Mouse (Mus musculus) layer of hippocampus, postnatal 25 days (tissue): ENCODE measurements at regions not wholly inside any gene's neighbourhood (a gene's known extent, or its start where the extent isn't known, plus 50 kb on each side); places are given as distances from the start of the nearest gene placed in this dataset.

Experiments used
- DNase-seq, 2 experiments: peaks; one replicate each; pipeline ENCODE4 v3.0.0; 2022; ENCODE audit warnings: mixed read lengths in 2 of 2, low spot score in 1 of 2; ENCODE audit errors: extremely low spot score in 1 of 2

DNA sequence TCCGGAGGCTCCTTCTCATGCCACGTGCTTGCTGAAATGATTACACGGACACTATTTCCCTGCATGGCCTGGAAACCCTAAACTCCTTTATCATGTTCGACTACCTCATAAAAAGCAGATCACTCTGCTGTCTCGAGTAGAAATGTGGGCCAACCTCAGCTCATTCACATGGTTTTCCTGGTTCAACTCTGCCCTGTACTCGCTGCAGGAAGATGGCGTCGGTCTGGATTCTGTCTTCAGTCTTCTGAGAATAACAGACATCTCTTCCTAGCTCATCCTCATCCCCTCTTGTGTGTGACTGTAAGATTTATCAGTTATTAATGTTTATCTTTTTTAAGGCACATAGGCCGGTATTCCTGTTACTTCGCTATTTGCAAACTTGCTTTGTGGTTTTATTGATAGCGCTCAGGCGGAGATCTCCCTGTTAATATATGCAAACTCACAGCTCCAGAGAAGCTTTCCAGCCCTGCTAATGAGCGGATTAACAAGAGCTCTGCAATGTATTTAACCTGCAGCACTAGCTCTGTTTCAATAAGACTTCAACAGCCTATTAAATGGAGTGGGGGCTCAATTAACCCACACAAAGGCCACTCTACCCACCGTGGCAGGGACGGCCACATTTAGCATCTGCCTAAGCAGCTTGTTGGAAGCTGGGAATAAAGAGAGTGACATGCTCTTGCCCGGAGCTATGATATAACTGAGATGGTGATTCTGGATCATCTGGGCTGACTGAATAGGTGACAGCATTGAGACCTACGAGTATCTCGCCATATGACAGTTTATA, 159.5 kb upstream of the Eomes start:
- no peak for DNase-seq

DNA sequence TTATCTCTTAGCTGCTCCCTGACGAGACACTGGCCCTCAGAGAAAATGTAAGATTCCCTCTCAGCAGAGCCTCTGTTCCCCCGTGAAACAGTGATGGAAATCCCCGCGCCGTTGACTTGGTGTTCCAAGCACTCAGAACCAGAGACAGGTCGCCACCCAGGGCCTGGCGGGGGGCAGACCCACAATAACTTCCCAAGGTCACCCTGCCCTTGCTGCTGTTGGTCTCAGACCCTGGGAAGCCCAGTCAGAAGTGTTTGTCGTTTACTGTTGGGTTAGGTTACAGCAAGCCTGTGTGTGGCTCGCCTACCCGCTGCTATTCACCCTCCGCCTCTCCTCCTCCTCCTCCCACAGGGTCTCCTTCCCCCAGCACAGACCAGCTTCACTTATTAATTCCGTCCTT, 154.2 kb upstream of the Eomes start:
- DNase-seq: no peak

DNA sequence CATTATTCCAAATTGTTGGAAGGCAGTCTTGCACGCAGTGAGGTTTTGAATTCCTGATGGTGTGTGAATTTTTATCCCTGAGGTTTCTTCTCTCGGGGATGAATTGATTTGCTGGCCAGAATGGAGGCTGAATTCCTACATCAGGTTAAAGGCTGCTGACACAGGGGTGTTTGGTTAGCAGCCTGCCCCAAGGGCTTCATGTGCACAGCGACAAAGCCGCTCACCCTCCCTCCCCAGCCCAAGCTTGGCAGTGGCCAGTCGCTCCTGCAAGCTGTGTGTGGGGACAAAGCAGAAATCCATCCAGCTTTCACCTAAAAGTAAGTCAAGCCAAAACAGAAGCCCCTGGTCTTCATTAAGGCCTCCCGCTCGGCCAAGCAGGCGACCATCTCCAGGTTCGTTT, 151.4 kb upstream of the Eomes start:
- no peak for DNase-seq

DNA sequence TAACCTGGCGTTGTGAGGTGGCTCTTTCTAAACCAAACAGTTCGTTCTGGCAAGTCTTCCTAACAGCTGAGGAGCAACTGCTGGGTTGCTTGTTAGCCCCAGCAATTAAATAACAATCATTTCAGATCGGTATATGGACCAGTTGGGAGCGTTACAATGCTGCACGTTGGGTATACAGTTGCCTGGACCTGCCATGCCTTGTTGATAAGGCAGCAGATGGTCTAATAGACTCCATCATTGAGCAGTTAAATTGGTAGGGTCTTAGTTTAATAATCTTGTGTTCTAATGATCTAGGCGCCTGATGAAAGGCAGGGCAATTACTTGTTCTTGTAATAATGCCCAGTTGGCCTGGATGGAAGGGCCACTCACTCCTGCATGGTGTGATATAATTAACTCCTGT, 150.1 kb upstream of the Eomes start:
- no peak for DNase-seq

DNA sequence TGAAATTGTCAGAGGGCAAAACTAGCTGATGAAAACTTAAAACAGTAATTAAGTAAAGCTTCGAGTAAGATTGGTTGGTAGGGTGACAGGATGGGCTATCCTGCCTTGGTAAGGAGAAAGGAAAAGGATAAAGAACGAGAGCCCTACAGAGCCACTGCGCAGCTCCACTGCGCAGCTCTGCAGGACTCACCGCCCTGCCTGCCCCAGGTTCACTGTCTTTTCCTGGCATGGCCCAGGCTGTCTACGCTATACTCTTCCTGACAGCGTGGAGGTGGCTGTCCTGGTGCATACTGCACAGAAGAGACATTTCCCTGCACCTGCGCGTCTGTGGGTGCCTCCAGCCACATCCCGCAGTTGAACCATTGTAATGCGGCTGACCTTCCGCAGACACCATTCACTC, 136.6 kb upstream of the Eomes start:
- no peak for DNase-seq

DNA sequence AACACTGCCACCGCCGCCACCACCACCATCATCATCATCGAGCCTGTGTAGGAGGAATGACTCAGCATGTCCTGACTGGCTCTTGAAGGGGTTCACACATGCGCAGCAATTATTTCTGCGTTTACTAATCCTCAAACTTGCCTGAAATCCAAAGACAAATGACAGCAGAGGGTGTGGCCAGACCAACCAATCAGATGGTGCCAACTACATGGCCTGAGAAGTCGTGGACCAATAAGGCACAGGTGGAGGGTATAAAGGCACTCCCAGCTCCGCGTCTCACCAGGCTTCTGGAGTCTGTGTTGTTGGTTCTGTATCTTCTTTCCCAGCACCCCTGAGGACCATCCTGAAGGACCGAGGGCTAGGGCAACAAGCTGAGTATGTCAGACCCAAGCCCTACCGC, 123.1 kb upstream of the Eomes start:
- no peak for DNase-seq

DNA sequence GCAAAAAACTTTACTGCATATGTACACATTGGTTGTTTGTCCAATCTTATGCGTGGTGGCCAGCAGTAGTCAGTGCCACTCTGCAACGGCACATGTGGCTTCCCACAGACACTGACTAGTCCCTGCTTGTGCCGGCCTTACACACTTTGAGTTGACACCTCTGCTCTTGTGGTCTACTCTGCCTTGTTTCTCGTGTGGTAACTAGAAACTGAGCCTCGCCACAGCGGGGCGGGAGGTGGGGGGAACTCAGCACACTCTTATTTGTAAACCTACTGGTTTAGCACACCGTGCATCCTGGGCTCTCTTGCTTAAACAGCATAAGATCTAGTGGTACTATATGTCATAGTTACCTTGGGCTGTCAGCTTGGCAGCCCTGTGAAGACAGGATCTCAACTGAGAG, 120.6 kb upstream of the Eomes start:
- no peak for DNase-seq

DNA sequence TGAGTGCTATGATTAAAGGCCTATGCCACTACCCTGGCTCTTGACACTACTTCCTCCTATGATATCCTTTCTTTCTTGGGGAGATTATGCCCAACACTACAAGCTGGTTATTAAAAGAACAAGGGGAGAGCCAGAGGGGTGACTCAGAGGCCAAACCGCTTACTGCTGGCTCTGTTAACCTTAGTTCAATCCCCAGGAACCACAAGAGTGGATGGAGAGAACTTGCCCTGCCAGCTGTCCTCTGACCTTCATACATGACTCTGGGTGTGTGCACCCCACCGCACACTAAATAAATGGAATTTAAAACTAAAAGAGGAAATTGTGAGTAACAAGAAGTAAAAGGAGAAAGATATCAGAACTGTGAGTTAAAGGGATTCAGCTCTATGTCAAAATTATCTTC, 114.1 kb upstream of the Eomes start:
- no peak for DNase-seq

DNA sequence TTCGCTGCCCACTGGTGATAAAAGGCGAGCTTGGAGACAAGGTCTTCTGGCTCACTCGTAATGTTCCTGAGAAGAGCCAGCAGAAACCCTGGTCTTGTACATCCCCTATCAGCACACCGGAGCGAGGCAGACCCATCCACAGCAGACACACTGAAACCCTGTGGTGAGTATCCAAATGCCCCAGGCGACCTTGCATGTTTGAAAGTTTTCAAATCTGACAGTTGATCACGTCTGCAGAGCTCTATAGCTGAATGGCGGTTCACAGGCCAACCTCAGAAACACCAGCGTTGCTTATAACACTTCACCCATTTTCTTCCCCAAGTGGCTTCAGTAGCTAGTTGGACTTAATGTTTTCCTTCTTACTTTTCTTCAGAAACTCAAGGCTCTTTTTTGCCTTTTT, 112.6 kb upstream of the Eomes start:
- DNase-seq: no peak

DNA sequence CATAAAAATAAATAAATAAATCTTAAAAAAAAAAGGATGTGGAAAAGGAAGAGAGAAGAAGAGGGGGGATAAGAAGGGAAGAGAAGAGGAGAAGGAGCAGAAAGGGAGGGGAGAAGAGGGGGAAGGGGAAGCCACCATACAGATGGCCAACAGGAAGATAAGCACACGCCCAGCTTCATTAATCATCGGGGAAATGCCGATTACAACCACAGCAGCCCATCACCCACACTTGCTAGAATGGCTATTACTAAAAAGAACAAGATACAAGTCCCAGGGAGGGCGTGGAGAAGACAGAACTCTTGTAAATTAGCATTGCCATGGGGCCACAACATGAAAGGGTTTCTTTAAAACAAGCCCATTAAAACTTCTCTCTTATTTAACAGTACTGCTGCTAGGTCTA, 110.7 kb upstream of the Eomes start:
- no peak for DNase-seq

DNA sequence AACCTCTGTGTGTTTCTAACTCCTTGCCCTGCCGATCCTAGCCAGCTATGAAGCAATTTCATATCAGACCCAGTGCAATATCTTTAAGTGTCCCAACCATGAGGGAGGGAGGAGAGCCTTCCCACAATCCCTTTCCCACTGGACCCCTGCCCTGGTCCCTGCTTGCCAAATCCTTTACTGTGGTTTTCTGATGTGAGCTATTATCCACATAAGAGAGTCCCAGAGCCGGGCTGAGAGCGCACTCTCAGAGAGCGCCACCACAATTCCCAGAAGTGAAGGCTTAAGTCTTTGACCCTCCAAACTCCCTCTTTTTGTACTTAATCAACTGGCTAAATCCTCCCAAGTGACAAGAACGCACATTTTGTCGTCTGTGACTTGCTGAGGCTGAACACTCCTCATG, 107.4 kb upstream of the Eomes start:
- DNase-seq: no peak

DNA sequence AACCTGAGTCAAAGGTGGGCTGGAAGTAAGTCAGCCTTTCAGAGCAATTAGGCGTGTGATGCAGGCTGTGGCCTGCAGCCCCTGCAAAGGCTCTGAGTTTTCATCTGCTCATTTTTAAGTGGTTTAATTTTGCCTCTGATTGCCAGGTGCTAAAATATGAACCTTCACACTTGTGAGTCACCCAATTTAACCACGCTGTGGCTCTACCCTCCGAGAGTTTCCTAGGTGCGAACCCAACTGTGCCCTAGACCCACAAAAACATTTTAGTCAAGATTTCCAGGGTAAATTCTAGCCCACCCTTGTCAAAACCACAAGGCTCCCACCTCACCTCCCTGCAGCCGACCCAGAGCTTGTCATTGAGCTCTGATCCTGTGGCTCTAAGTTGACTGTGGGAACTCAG, 103.3 kb upstream of the Eomes start:
- DNase-seq: no peak

DNA sequence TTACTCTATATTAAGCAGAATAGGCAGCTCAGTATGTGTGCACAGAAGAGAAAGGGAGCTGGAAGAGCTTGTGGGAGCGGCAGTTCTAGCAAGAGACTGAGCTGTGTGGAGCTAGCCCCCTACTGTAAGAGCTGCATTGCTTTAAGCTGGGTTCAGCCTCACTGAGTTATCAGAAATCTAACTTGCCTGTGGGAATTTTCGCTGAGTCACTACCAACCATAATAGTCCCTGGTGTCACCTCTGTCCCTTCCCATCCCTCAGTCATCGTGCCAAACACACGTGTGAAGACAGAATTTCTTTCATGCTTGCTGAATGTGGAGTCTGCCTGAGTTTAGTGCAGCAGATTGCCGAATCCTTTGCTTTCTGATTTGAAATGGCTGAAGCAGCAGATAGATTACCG, 99.0 kb upstream of the Eomes start:
- DNase-seq: no peak

DNA sequence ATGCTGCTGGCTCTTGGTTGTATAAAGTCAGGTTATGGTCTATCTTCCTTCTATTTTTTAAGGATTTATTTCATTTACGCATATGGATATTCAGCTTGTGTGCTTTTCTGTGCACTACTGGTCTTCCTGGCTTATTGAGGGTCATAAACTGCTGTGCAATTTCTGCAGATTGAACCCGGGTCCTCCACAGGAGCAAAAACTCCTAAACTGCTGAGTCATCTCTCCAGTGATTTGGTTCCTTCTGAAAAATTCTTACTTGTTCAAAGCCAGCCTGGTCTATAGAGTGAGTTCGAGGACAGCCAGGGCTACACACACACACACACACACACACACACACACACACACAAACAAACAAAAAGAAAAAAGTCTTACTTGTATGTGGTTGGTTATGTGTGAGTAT, 95.5 kb upstream of the Eomes start:
- no peak for DNase-seq

DNA sequence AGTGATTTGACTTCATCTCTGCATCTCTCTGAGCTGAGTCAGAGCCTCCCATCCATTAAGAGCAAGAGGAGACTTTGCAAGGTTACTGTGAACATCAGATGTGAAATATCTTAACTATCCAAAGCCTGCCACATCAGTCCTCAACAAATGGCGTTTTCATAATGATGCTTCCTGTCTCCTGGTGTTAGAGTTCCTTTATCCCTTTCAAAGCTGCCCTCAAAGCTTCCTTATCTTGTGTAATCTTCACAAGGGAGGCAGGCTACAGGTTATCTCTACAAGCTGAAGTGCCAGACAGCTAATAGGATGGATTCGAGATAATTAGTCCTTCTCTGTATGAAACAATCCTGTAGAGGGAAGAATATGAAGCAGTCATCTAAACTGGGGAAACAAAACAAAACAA, 93.4 kb upstream of the Eomes start:
- DNase-seq: no peak

DNA sequence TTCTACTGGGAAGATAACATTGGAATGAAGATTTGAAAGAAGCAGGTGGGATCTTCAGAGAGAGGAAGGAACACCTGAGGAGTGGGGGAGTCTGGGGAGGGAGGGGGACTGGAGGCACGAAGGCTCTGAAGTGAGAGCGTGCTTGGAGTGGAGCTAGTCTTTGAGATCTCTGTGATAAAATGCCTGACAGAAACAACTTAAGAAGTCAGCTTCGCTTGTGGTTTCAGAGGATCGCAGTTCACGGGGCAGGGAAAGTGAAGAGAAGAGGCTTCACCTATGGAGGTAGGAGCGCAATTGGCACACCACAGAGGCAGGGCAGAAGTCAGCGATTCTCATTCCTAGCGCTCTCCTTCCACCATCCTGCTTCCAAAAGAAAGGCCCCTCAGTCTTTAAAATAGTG, 90.4 kb upstream of the Eomes start:
- no peak for DNase-seq

DNA sequence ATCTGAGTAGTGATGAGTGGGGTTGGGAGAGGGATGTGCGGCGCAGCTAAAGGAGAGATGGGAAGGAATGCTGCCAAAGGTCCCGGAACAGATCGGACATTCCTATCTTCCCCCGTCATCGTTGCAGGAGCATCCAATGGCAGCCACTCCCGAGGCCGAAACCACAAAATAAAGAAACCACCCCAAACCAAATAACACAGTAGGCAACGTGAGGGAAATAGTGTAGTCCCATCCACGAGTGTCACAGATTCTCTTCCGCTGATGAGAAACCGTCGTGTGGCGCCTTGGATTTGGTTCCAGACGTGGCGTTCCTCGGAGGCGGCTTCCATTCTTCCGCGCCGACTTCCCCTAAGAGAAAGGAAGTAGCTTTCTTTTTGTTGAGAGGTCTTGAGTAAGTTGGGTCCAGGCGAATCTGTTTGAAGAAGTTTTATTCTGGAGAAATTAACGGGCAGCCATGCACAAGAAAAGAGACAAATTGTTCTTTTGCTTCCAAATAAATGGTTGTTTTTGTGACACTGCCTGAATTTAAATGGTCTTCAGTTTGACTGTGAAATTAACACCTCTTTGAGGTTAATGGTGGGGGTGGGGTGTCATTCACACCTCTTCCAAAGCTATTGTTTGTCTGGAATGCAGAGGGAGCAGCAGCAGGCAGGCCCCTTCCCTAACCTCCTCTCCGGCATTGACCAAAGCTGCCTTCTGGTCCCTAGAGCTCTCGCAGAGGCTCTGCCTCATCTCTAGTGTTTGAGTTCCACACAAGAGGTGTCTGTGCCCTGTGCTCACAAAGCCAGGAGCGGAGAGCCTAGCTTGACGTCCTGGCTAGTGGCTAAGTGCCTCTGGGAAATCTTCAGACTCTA, 88.3 kb upstream of the Eomes start:
- no peak for DNase-seq

DNA sequence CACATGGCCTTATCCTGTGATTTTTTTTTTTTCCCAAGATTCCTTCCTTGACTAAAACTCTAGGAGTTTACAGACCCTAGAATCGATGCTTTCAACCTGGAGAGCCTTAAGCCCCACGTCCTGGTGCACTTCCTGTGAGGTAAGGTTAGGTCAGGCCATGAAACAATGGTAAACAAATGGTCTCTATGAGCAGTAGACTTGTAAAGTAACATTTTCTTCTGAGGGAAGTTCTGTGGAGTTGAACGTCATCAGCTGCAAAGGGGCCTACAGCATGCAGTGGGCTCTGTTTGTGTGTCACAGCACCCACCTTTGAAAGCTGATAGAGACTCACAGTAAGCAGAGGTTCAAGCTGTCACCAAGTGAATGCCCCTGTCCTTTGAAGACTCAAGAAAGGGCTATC, 87.3 kb upstream of the Eomes start:
- no peak for DNase-seq

DNA sequence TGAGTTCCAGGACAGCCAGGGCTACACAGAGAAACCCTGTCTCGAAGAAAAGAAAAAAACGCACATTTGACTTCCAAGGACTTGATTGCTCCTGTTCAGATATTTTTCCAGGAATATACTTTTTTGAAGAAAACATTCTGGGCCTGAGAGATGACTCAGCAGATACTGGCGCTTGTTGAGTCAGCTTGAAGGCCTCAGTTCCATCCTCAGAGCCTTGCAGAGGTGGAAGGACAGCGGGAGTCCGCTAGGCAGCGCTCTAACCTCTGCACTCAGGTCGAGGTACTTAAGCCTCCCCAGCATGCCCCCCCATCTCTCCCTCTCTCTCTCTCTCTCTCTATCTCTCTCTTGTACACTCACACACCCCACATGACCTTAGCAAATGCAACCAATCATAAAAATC, 86.3 kb upstream of the Eomes start:
- DNase-seq: no peak

DNA sequence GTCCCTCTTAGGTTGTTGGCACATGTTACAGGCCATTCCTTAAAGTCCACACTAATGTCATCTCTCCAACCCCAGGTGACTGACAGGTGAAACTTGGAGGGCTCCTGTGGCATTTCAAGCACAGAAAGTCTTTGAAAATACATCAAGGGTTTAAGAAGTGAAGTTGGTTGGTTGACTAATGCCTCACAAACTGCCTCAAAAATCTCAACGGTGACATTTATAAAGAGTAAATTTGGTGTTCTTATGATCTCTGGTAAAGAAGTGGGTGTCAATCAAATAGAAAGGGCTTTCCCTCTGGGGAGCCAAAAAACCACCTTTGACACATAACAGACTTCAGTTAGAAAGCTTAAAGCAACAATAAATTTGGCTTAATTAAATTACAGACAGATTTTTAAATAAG, 85.2 kb upstream of the Eomes start:
- DNase-seq: no peak

DNA sequence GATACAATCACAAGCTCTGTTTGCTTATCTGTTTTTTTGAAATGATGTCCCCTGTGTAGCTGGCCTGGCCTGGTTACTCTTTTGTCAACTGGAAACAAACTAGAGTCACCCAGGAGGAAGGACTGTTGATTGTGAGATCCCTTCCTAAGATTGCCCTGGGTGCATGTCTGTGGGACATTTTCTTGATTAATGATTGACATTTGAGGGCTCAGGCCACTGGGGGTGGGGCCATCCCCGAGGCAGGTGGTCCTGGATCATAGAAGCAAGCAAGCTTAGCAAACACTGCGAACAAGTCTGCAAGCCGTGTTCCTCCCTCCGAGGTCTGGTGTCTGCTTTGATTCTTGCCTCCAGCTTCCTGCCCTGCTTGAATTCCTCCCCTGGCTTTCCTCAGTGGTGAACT, 84.4 kb upstream of the Eomes start:
- no peak for DNase-seq

DNA sequence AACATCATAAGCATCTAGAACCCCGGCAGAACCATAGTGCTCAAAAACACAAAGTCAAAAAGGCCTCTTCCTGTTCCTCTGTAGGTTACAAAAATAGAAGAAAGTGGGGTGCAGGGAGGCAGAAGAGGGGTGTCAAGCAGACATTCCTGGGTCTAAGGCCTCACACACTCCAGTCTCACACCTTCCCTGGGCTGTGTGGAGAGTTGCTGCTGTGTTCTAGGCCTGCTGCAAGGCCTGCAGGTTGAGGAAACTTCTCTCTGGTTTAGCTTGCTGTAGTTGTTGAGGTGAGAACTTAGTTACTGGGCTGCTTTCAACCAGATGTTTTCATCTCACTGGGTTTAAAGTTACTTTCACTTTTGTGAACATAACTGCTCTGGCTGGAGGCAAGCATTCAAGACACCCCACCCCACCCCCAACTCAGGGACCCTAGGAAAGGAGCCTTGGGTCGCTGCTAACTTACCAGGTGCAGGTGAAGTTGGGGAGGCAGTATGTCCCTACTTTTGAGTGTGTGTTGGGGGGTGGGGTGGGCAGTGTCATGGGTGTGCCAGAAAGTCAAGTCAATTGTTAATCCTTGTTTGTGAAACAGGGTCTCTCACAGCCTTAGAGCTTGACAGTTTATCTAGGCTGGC, 81.5 kb upstream of the Eomes start:
- DNase-seq: no peak
